Mouse (Mus musculus): Measurements from ENCODE around the gene Lkaaear1. TPM values are rescaled to one million over a fixed set of nuclear protein-coding genes. Genes with fewer than 3 reads are reported as not detected.

Lkaaear1 gene
- polyA plus RNA-seq, 2 experiments from 2014 or later = not detected

DNA sequence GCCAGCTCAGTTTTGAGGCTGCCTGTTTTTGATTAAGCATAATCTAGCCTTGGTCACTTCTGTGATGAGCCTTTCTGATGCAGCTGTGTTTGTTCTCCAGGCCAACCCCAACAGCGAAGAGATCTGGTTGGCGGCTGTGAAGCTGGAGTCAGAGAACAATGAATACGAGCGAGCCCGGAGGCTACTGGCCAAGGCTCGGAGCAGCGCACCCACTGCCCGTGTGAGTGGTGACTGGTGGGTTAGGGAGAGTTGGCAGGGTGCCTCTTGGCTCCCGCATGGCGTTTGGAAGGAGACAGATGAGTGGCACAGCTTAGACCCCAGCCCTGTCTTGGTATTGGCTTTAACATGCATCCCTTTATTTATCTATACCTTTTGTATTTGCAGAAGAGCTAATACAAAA, 49.3 kb downstream of the Lkaaear1 start:
- no peak for ATAC-seq

Other genes with a start within 250 kb of the Lkaaear1 start
- gene Zbtb46, start 239.0 kb downstream of the Lkaaear1 start, polyA plus RNA-seq (2017; shearing (Covaris generic)) = 1 to 10 TPM; 3.4 to 4.3 TPM
- gene Abhd16b, start 205.2 kb downstream of the Lkaaear1 start, polyA plus RNA-seq (2017; shearing (Covaris generic)) = not detected
- gene Tpd52l2, start 201.3 kb downstream of the Lkaaear1 start, polyA plus RNA-seq (2017; shearing (Covaris generic)) = 100 to 1,000 TPM; 108 to 109 TPM
- gene Dnajc5, start 178.0 kb downstream of the Lkaaear1 start, polyA plus RNA-seq (2017; shearing (Covaris generic)) = 10 to 100 TPM; 39.4 to 46.7 TPM
- 100 to 1,000 TPM; 178 to 280 TPM for gene Uckl1, start 113.5 kb downstream of the Lkaaear1 start, polyA plus RNA-seq (2017; shearing (Covaris generic))
- gene Prpf6, start 106.6 kb downstream of the Lkaaear1 start, polyA plus RNA-seq (2017; shearing (Covaris generic)) = 100 to 1,000 TPM in 1 of 2 experiments, 10 to 100 TPM in 1; 86.8 to 115 TPM
- 10 to 100 TPM; 19.0 to 45.0 TPM for gene Zfp512b, start 105.6 kb downstream of the Lkaaear1 start, polyA plus RNA-seq (2017; shearing (Covaris generic))
- 1 to 10 TPM; 5.9 to 7.1 TPM for gene Samd10, start 99.2 kb downstream of the Lkaaear1 start, polyA plus RNA-seq (2017; shearing (Covaris generic))
- gene Gm29797, start 41.4 kb downstream of the Lkaaear1 start, polyA plus RNA-seq (2017; shearing (Covaris generic)) = not detected
- gene Sox18, start 26.8 kb downstream of the Lkaaear1 start, polyA plus RNA-seq (2017; shearing (Covaris generic)) = not detected
- gene Tcea2, start 18.1 kb downstream of the Lkaaear1 start, polyA plus RNA-seq (2017; shearing (Covaris generic)) = 10 to 100 TPM; 14.3 to 16.0 TPM
- gene Rgs19, start 4.5 kb downstream of the Lkaaear1 start, polyA plus RNA-seq (2017; shearing (Covaris generic)) = 100 to 1,000 TPM; 174 to 198 TPM
- gene Oprl1, start 16.6 kb upstream of the Lkaaear1 start, polyA plus RNA-seq (2017; shearing (Covaris generic)) = not detected
- not detected for gene Myt1, start 64.9 kb upstream of the Lkaaear1 start, polyA plus RNA-seq (2017; shearing (Covaris generic))
- 10 to 100 TPM; 65.5 to 69.4 TPM for gene Pcmtd2, start 139.4 kb upstream of the Lkaaear1 start, polyA plus RNA-seq (2017; shearing (Covaris generic))
- gene Polr3k, start 165.9 kb upstream of the Lkaaear1 start, polyA plus RNA-seq (2017; shearing (Covaris generic)) = 10 to 100 TPM; 54.0 to 72.0 TPM